Mouse (Mus musculus) left cerebral cortex, postnatal 25 days (tissue): ENCODE results near the gene Stac3. TPM values are rescaled to one million over a fixed set of nuclear protein-coding genes. Genes with fewer than 3 reads are reported as not detected.

ENCODE experiments used
- DNase-seq, 2 experiments: peaks; one replicate each; pipeline ENCODE4 v3.0.0; 2022; ENCODE audit warnings: low spot score in 2 of 2, mixed read lengths in 1 of 2
- intact Hi-C: fragments of 180-260 bp; cut with DNase I; formaldehyde crosslinking; loops from one replicate; pipeline ENCODE4 v1.15.1; 2025
- total RNA-seq, 2 experiments: library from RNA; stranded (reverse); gene quantifications; 2 replicates each; pipeline ENCODE4 v1.2.3; 2021

The Stac3 gene
- total RNA-seq, 2 experiments from 2014 or later = 4.3 to 5.6 TPM

GRCm38 (mm10) chr10:127520714-127521357, 19.4 kb downstream of the Stac3 start:
- no peak for DNase-seq
- intact Hi-C loops = no loop called here

GRCm38 (mm10) chr10:127521611-127522080, 20.2 kb downstream of the Stac3 start:
- intact Hi-C loops = no loop called here
- DNase-seq = no peak

GRCm38 (mm10) chr10:127522088-127522581, 20.6 kb downstream of the Stac3 start, which contains the start of gene Shmt2:
Shmt2 (minus strand) TSS chr10:127522444.
- intact Hi-C loops = no loop called here

GRCm38 (mm10) chr10:127524646-127525255, 23.3 kb downstream of the Stac3 start:
- no peak for DNase-seq
- intact Hi-C loops = no loop called here

More at GRCm38 (mm10) chr10:127522088-127522581, 20.6 kb downstream of the Stac3 start, which contains the start of gene Shmt2:
- peak; percentile 86 to 90 for DNase-seq

- DNase-seq = no peak
- intact Hi-C loops = no loop called here
These were observed 24.6 kb downstream of the Stac3 start for GRCm38 (mm10) chr10:127526048-127526447.

- intact Hi-C loops = no loop called here
- DNase-seq = no peak
These were observed 25.2 kb downstream of the Stac3 start for GRCm38 (mm10) chr10:127526681-127527080.

- DNase-seq = peak in 1 of 2 experiments; percentile 29
- intact Hi-C loops = no loop called here
These were observed 26.0 kb downstream of the Stac3 start for GRCm38 (mm10) chr10:127527481-127527880.

GRCm38 (mm10) chr10:127530945-127531344, 29.5 kb downstream of the Stac3 start:
- DNase-seq = no peak
- intact Hi-C loops = no loop called here

GRCm38 (mm10) chr10:127531548-127531947, 30.1 kb downstream of the Stac3 start:
- intact Hi-C loops = no loop called here

GRCm38 (mm10) chr10:127534036-127534928, 32.8 kb downstream of the Stac3 start, which contains the start of gene Nxph4:
Nxph4 (minus strand) TSS chr10:127534559.
- intact Hi-C loops = no loop called here
- no peak for DNase-seq

More at GRCm38 (mm10) chr10:127531548-127531947, 30.1 kb downstream of the Stac3 start:
- no peak for DNase-seq

GRCm38 (mm10) chr10:127534929-127535384, 33.5 kb downstream of the Stac3 start:
- DNase-seq = no peak
- intact Hi-C loops = no loop called here

- DNase-seq = peak; percentile 47 to 53
- intact Hi-C loops = loop anchor here (1.0 to 2.0 kb wide), 2 partner anchors 23 to 198 kb away; no protein-coding TSS in a partner anchor
These were observed 35.3 kb downstream of the Stac3 start for GRCm38 (mm10) chr10:127536586-127537314.

GRCm38 (mm10) chr10:127537854-127538583, 36.5 kb downstream of the Stac3 start:
- peak; percentile 81 to 89 for DNase-seq
- intact Hi-C loops = loop anchor here (1.0 to 2.0 kb wide), 2 partner anchors 29 to 199 kb away; no protein-coding TSS in a partner anchor

GRCm38 (mm10) chr10:127541510-127541909, 40.0 kb downstream of the Stac3 start:
- DNase-seq = no peak
- intact Hi-C loops = no loop called here

GRCm38 (mm10) chr10:127542084-127542483, 40.6 kb downstream of the Stac3 start:
- intact Hi-C loops = no loop called here
- peak in 1 of 2 experiments; percentile 41 for DNase-seq

- DNase-seq = no peak
- intact Hi-C loops = no loop called here
These were observed 41.2 kb downstream of the Stac3 start for GRCm38 (mm10) chr10:127542720-127543119.

- intact Hi-C loops = no loop called here
- no peak for DNase-seq
These were observed 42.4 kb downstream of the Stac3 start for GRCm38 (mm10) chr10:127543916-127544315.

- no peak for DNase-seq
- intact Hi-C loops = no loop called here
These were observed 42.9 kb downstream of the Stac3 start for GRCm38 (mm10) chr10:127544375-127544774.
